Mouse (Mus musculus) heart, embryonic 10.5 days (tissue): ENCODE data around the gene Gm44790. TPM values are rescaled to one million over a fixed set of nuclear protein-coding genes. Genes with fewer than 3 reads are reported as not detected.

ENCODE experiments used
- DNase-seq: peaks from one replicate; pipeline ENCODE4 v3.0.0-alpha.2; 2017; ENCODE audit warnings: low spot score
- H3K27ac ChIP-seq: fragments of 300-500 bp; sonication (generic); 2 replicates; pipeline ENCODE4 v1.5.1; 2016; ENCODE audit warnings: mild to moderate bottlenecking
- H3K27me3 ChIP-seq: fragments of 300-500 bp; sonication (generic); 2 replicates; pipeline ENCODE4 v1.6.1; 2016; ENCODE audit warnings: mild to moderate bottlenecking; ENCODE audit not compliant: poor library complexity, insufficient read depth, severe bottlenecking
- H3K36me3 ChIP-seq: fragments of 300-500 bp; sonication (generic); 2 replicates; pipeline ENCODE4 v1.6.1; 2016; ENCODE audit warnings: mild to moderate bottlenecking, moderate library complexity
- H3K4me1 ChIP-seq: fragments of 300-500 bp; sonication (generic); 2 replicates; pipeline ENCODE4 v1.6.1; 2016; ENCODE audit warnings: mild to moderate bottlenecking
- H3K4me3 ChIP-seq: fragments of 300-500 bp; sonication (generic); 2 replicates; pipeline ENCODE4 v1.5.1; 2016; ENCODE audit warnings: mild to moderate bottlenecking, moderate library complexity
- H3K9me3 ChIP-seq: fragments of 300-500 bp; sonication (generic); 2 replicates; pipeline ENCODE4 v1.6.1; 2016; ENCODE audit warnings: mild to moderate bottlenecking, moderate library complexity
- WGBS: fragments of 180-500 bp; shearing (Covaris S2); methylation state at CpG from one replicate; pipeline ENCODE4 v1.1.7; 2016; 5-methylcytosine and 5-hydroxymethylcytosine counted together
- polyA plus RNA-seq: library from polyadenylated mRNA; unstranded; fragments of >200 nt; fragmentation: Nextera tagmentation; extraction: Ambion mirVana; gene quantifications from 2 replicates; pipeline ENCODE4 v1.2.1, GENCODE M21; 2016

Gm44790 gene
- polyA plus RNA-seq, 1 experiment from 2014 or later, result 1.1 TPM

- WGBS, result 91% methylated on average over 3 of the region's 3 CpGs
- no peak for DNase-seq
- no peaks in the 10 kb centered on the region for H3K9me3 ChIP-seq
- no peak overlapping the region for H3K27ac ChIP-seq
- H3K4me1 ChIP-seq, result no peaks in the 10 kb centered on the region
- H3K36me3 ChIP-seq, result peaks cover 82% of the 10 kb centered on the region
- H3K4me3 ChIP-seq, result no peak overlapping the region
- H3K27me3 ChIP-seq, result no peaks in the 10 kb centered on the region
Measured at GRCm38 (mm10) chr6:86419239-86419638, 7.2 kb upstream of the Gm44790 start.

DNA sequence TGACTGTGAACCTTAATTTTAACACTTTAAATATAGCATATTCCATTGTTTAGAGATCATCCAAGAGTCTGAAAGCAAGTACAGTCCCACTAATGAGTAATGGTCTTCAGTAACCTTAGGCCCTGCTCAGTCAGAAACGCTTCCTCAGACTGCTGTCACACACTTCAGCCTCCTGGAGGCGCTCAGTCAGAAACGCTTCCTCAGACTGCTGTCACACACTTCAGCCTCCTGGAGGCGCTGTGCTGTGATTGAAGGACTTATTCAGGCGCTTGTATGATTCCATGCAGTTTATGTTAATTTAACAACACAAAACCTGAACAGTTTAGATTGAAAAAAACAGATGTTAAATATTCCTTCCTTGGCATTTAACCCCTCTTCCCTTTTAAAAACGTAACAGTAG is 6.0 kb upstream of the Gm44790 start:
- no peaks in the 10 kb centered on the region for H3K27me3 ChIP-seq
- peaks cover 88% of the 10 kb centered on the region for H3K36me3 ChIP-seq
- no peaks in the 10 kb centered on the region for H3K9me3 ChIP-seq
- no peak overlapping the region for H3K4me3 ChIP-seq
- H3K27ac ChIP-seq, result no peak overlapping the region
- no peaks in the 10 kb centered on the region for H3K4me1 ChIP-seq
- DNase-seq, result no peak
- 77% methylated on average over 6 of the region's 6 CpGs for WGBS

DNA sequence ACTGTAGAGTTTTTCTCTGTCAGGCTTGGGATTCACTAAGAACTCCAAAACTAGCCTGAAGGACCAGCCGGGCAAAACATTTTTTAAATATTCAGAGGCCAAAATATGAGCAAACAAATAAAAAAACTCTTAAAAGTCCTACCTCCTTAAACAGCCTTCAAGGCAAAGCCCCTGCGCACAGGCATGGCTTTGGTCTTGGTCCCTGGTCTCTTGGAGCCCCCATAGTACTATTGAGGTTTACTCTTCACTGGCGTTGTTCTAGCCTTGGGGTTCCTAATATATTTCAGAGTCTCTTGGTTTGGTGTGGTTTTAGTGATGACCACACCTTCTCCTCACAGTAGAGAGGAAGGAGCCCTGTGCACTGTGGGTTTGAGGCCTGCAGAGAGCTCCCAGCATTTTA is 5.1 kb downstream of the Gm44790 start:
- DNase-seq, result no peak
- Histone ChIP-seq H3K27ac (no peak overlapping the region), H3K36me3 (peaks cover 90% of the 10 kb centered on the region), H3K27me3 (no peaks in the 10 kb centered on the region), H3K4me1 (no peaks in the 10 kb centered on the region), H3K9me3 (no peaks in the 10 kb centered on the region), H3K4me3 (no peak overlapping the region)
- WGBS, result 96% methylated on average over 3 of the region's 3 CpGs

GRCm38 (mm10) chr6:86433696-86434095 is 7.2 kb downstream of the Gm44790 start:
- Histone ChIP-seq H3K4me1 (no peaks in the 10 kb centered on the region), H3K4me3 (no peak overlapping the region), H3K27me3 (no peaks in the 10 kb centered on the region), H3K36me3 (peaks cover 68% of the 10 kb centered on the region), H3K9me3 (no peaks in the 10 kb centered on the region), H3K27ac (no peak overlapping the region)
- no peak for DNase-seq
- 89% methylated on average over 1 of the region's 1 CpGs for WGBS

DNA sequence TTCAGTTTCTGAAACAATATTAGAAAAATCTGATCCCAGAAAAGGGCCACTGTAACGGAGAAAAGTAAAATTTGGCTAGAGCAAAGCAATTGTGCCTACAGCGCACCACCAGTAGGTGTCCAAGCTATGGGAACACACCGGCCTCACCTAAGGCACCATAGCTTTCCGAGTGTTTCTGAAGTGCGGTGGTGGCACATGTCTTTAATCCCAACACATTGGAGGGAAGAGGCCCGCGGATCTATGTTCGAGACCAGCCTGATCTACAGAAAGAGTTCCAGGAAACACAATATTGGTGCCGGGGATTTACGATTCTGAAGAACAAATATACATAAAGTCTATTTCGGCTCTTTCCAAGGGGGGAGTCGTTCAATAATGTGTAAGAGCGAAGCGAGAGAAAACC is 11.3 kb downstream of the Gm44790 start:
- no peaks in the 10 kb centered on the region for H3K27me3 ChIP-seq
- H3K9me3 ChIP-seq, result no peaks in the 10 kb centered on the region
- peaks cover 9% of the 10 kb centered on the region; the same call in 1 of the 2 replicates for H3K4me1 ChIP-seq
- H3K27ac ChIP-seq, result peak overlapping the region; percentile 99
- H3K4me3 ChIP-seq, result peak overlapping the region; percentile 90
- peak; percentile 83 for DNase-seq
- peaks cover 36% of the 10 kb centered on the region for H3K36me3 ChIP-seq
- WGBS, result 4% methylated on average over 14 of the region's 14 CpGs

GRCm38 (mm10) chr6:86438272-86439118 is 12.0 kb downstream of the Gm44790 start, which contains the start of gene C87436:
Gene C87436, plus strand, starts transcription at chr6:86438374.
- Histone ChIP-seq H3K36me3 (peaks cover 29% of the 10 kb centered on the region), H3K4me3 (peak within 1 kb of the TSS; percentile 90), H3K9me3 (no peaks in the 10 kb centered on the region), H3K27ac (peak within 1 kb of the TSS; percentile 99), H3K4me1 (peaks cover 9% of the 10 kb centered on the region; the same call in 1 of the 2 replicates), H3K27me3 (no peaks in the 10 kb centered on the region)
- DNase-seq, result peak; percentile 98
- WGBS, result under 1% methylated on average over 59 of the region's 59 CpGs

GRCm38 (mm10) chr6:86439119-86439496 is 12.7 kb downstream of the Gm44790 start:
- peak overlapping the region; percentile 99 for H3K27ac ChIP-seq
- peak overlapping the region; percentile 90 for H3K4me3 ChIP-seq
- DNase-seq, result peak; percentile 71
- H3K4me1 ChIP-seq, result peaks cover 9% of the 10 kb centered on the region; the same call in 1 of the 2 replicates
- peaks cover 30% of the 10 kb centered on the region for H3K36me3 ChIP-seq
- WGBS, result 4% methylated on average over 13 of the region's 13 CpGs
- no peaks in the 10 kb centered on the region for H3K27me3 ChIP-seq
- H3K9me3 ChIP-seq, result no peaks in the 10 kb centered on the region

GRCm38 (mm10) chr6:86439531-86439930 is 13.1 kb downstream of the Gm44790 start:
- Histone ChIP-seq H3K4me1 (peaks cover 9% of the 10 kb centered on the region; the same call in 1 of the 2 replicates), H3K4me3 (peak overlapping the region; percentile 90), H3K27me3 (no peaks in the 10 kb centered on the region), H3K27ac (peak overlapping the region; percentile 99; the same call in 1 of the 2 replicates), H3K36me3 (peaks cover 30% of the 10 kb centered on the region), H3K9me3 (no peaks in the 10 kb centered on the region)
- WGBS, result 91% methylated on average over 1 of the region's 1 CpGs
- peak; percentile 57 for DNase-seq

- H3K27ac ChIP-seq, result no peak overlapping the region
- H3K27me3 ChIP-seq, result no peaks in the 10 kb centered on the region
- H3K9me3 ChIP-seq, result no peaks in the 10 kb centered on the region
- H3K36me3 ChIP-seq, result peaks cover 29% of the 10 kb centered on the region
- 94% methylated on average over 10 of the region's 10 CpGs for WGBS
- peak; percentile 61 for DNase-seq
- H3K4me3 ChIP-seq, result no peak overlapping the region
- H3K4me1 ChIP-seq, result peaks cover 9% of the 10 kb centered on the region; the same call in 1 of the 2 replicates
Measured at GRCm38 (mm10) chr6:86441571-86441970, 15.1 kb downstream of the Gm44790 start.

DNA sequence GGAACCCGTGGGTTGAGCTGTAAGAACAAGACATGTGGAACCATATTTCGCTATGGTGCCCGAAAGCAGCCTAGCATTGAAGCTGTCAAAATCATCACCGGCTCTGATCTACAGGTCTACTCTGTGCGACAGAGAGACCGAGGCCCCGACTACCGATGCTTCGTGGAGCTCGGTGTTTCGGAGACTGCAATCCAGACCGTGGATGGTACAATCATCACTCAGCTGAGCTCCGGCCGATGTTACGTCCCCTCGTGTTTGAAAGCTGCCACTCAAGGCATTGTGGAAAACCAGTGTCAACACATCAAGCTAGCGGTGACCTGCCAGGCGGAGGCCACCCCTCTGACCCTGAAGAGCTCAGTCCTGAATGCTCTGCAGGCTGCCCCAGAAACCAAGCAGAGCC is 19.1 kb downstream of the Gm44790 start:
- WGBS, result 88% methylated on average over 18 of the region's 18 CpGs
- H3K4me1 ChIP-seq, result no peaks in the 10 kb centered on the region
- peak; percentile 68 for DNase-seq
- peaks cover 57% of the 10 kb centered on the region for H3K36me3 ChIP-seq
- H3K27me3 ChIP-seq, result no peaks in the 10 kb centered on the region
- no peak overlapping the region for H3K4me3 ChIP-seq
- H3K9me3 ChIP-seq, result no peaks in the 10 kb centered on the region
- H3K27ac ChIP-seq, result no peak overlapping the region

GRCm38 (mm10) chr6:86446927-86447568 is 20.6 kb downstream of the Gm44790 start:
- WGBS, result 90% methylated on average over 1 of the region's 1 CpGs
- Histone ChIP-seq H3K27me3 (no peaks in the 10 kb centered on the region), H3K36me3 (peaks cover 65% of the 10 kb centered on the region), H3K9me3 (no peaks in the 10 kb centered on the region), H3K4me1 (no peaks in the 10 kb centered on the region), H3K4me3 (no peak overlapping the region), H3K27ac (no peak overlapping the region)
- DNase-seq, result no peak

DNA sequence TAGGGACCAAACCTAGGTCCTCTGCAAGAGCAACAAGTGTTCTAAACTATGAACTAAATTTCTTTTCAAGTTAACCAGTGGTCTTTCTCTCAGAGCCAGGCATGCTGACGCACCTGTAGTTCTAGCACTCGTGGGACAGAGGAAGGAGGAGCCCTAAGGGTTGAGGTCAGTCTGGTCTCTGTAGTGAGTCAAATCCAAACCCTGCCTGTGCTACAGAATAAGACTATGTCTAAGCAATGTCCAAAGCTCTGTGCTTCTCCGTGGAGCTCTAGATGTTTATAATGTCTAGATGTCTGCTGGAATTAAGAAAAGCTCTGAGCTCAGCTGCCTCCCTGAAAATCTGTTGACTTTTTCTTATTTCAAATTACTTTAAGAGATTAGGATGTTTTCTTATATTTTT is 30.3 kb downstream of the Gm44790 start:
- 88% methylated on average over 3 of the region's 3 CpGs for WGBS
- H3K36me3 ChIP-seq, result peaks cover 69% of the 10 kb centered on the region

DNA sequence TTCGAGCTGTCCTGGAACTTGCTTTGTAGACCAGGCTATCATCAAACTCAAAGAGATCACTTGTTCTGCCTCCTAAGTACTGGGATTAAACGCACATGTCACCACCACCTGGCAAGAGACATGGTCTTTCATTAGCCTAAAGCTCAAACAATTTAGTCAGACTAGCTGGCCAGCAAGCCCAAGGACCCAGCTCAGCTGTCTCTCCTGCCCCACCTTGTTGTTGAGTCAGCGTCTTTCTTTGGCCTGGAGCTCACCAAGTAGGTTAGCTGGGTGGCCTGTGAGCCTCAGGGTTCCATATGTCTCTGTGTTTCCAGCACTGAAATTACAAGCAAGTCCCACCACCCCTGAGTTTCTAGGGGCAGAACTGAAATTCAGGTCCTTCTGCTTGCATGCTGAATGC is 36.6 kb downstream of the Gm44790 start:
- 94% methylated on average over 3 of the region's 3 CpGs for WGBS

More for the DNA sequence above, 30.3 kb downstream of the Gm44790 start:
- no peak overlapping the region for H3K4me3 ChIP-seq
- H3K9me3 ChIP-seq, result no peaks in the 10 kb centered on the region
- no peak for DNase-seq
- no peak overlapping the region for H3K27ac ChIP-seq
- no peaks in the 10 kb centered on the region for H3K27me3 ChIP-seq
- no peaks in the 10 kb centered on the region for H3K4me1 ChIP-seq

More for the DNA sequence above, 36.6 kb downstream of the Gm44790 start:
- H3K27me3 ChIP-seq, result no peaks in the 10 kb centered on the region
- H3K27ac ChIP-seq, result no peak overlapping the region
- peaks cover 65% of the 10 kb centered on the region for H3K36me3 ChIP-seq
- H3K4me1 ChIP-seq, result no peaks in the 10 kb centered on the region
- no peak overlapping the region for H3K4me3 ChIP-seq
- no peak for DNase-seq
- H3K9me3 ChIP-seq, result no peaks in the 10 kb centered on the region
